In the genomic region with DNA sequence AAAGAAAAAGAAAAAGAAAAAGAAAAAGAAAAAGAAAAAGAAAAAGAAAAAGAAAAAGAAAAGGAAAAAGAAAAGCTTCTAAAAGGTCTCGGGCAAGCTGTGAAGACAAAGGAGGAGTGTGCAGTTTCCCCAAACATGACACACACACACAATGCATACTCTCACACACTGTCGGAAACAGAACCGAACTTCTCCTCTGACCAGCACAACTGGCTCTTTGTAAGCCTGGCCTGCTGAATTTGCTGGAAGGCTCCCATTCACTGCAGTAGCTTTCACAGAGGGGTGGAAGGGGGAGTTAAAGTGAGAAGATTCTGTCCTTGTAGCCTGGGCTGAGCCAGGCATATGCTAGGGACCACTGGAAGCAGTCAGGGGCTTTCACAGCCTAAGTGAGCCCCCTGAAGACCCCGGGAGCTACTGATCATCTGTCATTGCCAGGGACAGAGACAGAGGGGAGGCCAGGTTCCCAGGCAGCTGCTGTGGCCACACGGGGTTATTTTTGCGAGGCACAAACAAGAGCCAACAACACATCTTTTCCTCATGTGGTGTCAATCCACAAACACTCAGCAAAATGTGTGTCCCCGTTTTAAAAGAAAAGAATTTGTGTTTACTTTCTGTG, we compare ENCODE assay signal across 18 mouse cellular contexts. TPM values are rescaled to one million over a fixed set of nuclear protein-coding genes. Genes with fewer than 3 reads are reported as not detected.
A peak's percentile ranks its signal among the peaks of the same experiment; 100 is the strongest.
DNase-seq lines count a peak whose midpoint lies in the region; ATAC-seq lines count a peak whose summit lies in the region.
"Had no signal": no experiment of that assay in that cellular context is flagged by ENCODE, and none has a peak within 500 bp of the region (broad histone marks: within the 10 kb centered on the region; RNA-seq: fewer than 3 reads in every experiment).

No protein-coding gene starts in this region.

- H3K27ac ChIP-seq in hindbrain, embryonic 16.5 days (ENCODE audit: low read depth, low read length): no peak overlapping the region
- no peak overlapping the region for H3K27ac ChIP-seq in neural tube, embryonic 14.5 days (ENCODE audit: low read depth, low read length)
- H3K27ac ChIP-seq in forebrain, embryonic 15.5 days (replicated peaks): no peak overlapping the region
- H3K27ac ChIP-seq: embryonic facial prominence, embryonic 12.5 days; heart, embryonic 10.5 days; liver, embryonic 13.5 days had no signal

- peak; percentile 66 for ATAC-seq in hindbrain, embryonic 16.5 days
- peak; percentile 51 for ATAC-seq in neural tube, embryonic 14.5 days (ENCODE audit: low read depth)
- no peak for ATAC-seq in forebrain, embryonic 15.5 days (replicated peaks)
- ATAC-seq: CD4-positive, CD25-positive, alpha-beta regulatory T cell, adult 4 months had no signal

- H3K4me2 ChIP-seq in hindbrain, embryonic 16.5 days (ENCODE audit: low read length): no peak overlapping the region
- H3K4me2 ChIP-seq in neural tube, embryonic 14.5 days (ENCODE audit: low read depth, low read length): no peak overlapping the region
- H3K4me2 ChIP-seq in forebrain, embryonic 15.5 days (replicated peaks): no peak overlapping the region
- H3K4me2 ChIP-seq: embryonic facial prominence, embryonic 12.5 days; liver, embryonic 13.5 days had no signal

- peak; percentile 14 to 18 for DNase-seq in layer of hippocampus, adult 8-10 months (ENCODE audit: low spot score in 2 of 2)
- DNase-seq in layer of hippocampus, postnatal 36 days: no peak
- peak; percentile 34 to 43 for DNase-seq in right cerebral cortex, postnatal 10 days (ENCODE audit: low spot score in 2 of 2)
- DNase-seq in right cerebral cortex, adult 18-20 months: no peak
- DNase-seq in adrenal gland, adult 8-10 months: no peak
- DNase-seq: cerebellum, adult 18-20 months; gastrocnemius, postnatal 10 days; kidney, adult 11 months; liver, embryonic 13.5 days; spleen, adult 18-20 months; thymus, postnatal 4 days had no signal

- no peaks in the 10 kb centered on the region for H3K9me3 ChIP-seq in hindbrain, embryonic 16.5 days (ENCODE audit: control insufficient read depth, low read length)
- H3K9me3 ChIP-seq in neural tube, embryonic 14.5 days (ENCODE audit: control insufficient read depth, low read length): no peaks in the 10 kb centered on the region
- no peaks in the 10 kb centered on the region for H3K9me3 ChIP-seq in forebrain, embryonic 15.5 days
- H3K9me3 ChIP-seq: embryonic facial prominence, embryonic 12.5 days; heart, embryonic 10.5 days; liver, embryonic 13.5 days had no signal

- no peak overlapping the region for H3K9ac ChIP-seq in hindbrain, embryonic 16.5 days (ENCODE audit: low read depth, low read length)
- no peak overlapping the region for H3K9ac ChIP-seq in neural tube, embryonic 14.5 days (replicated peaks; ENCODE audit: low read depth, low read length)
- no peak overlapping the region for H3K9ac ChIP-seq in forebrain, embryonic 15.5 days (replicated peaks)
- H3K9ac ChIP-seq: embryonic facial prominence, embryonic 12.5 days; liver, embryonic 13.5 days had no signal

- H3K4me3 ChIP-seq in hindbrain, embryonic 16.5 days (ENCODE audit: low read length): no peak overlapping the region
- H3K4me3 ChIP-seq in neural tube, embryonic 14.5 days (ENCODE audit: low read depth, low read length): no peak overlapping the region
- H3K4me3 ChIP-seq in forebrain, embryonic 15.5 days: no peak overlapping the region
- H3K4me3 ChIP-seq: embryonic facial prominence, embryonic 12.5 days; heart, embryonic 10.5 days; liver, embryonic 13.5 days; megakaryocyte, embryonic 14.5 days had no signal

- WGBS in hindbrain, embryonic 16.5 days: 36% methylated on average over 7 of the region's 7 CpGs
- WGBS in neural tube, embryonic 14.5 days: 48% methylated on average over 7 of the region's 7 CpGs
- whole genome bisulfite sequencing in forebrain, embryonic 15.5 days: 45% methylated on average over 7 of the region's 7 CpGs

- no peaks in the 10 kb centered on the region for H3K27me3 ChIP-seq in hindbrain, embryonic 16.5 days (replicated peaks; ENCODE audit: control insufficient read depth, insufficient read depth, low read length)
- no peaks in the 10 kb centered on the region for H3K27me3 ChIP-seq in neural tube, embryonic 14.5 days (ENCODE audit: control insufficient read depth, insufficient read depth, low read length)
- no peaks in the 10 kb centered on the region for H3K27me3 ChIP-seq in forebrain, embryonic 15.5 days
- H3K27me3 ChIP-seq: liver, embryonic 13.5 days; megakaryocyte, embryonic 14.5 days had no signal

- H3K4me1 ChIP-seq in hindbrain, embryonic 16.5 days (ENCODE audit: control insufficient read depth, insufficient read depth, low read depth, low read length): peaks cover 10% of the 10 kb centered on the region
- no peaks in the 10 kb centered on the region; the same call in 1 of the 2 replicates for H3K4me1 ChIP-seq in neural tube, embryonic 14.5 days (ENCODE audit: control insufficient read depth, insufficient read depth, low read length)
- peaks cover 23% of the 10 kb centered on the region for H3K4me1 ChIP-seq in forebrain, embryonic 15.5 days
- H3K4me1 ChIP-seq: liver, embryonic 13.5 days; megakaryocyte, embryonic 14.5 days had no signal

- no peaks in the 10 kb centered on the region for H3K36me3 ChIP-seq in hindbrain, embryonic 16.5 days (ENCODE audit: control insufficient read depth, insufficient read depth, low read length)
- no peaks in the 10 kb centered on the region for H3K36me3 ChIP-seq in neural tube, embryonic 14.5 days (ENCODE audit: control insufficient read depth, insufficient read depth, low read length)
- no peaks in the 10 kb centered on the region for H3K36me3 ChIP-seq in forebrain, embryonic 15.5 days
- H3K36me3 ChIP-seq: embryonic facial prominence, embryonic 12.5 days; heart, embryonic 10.5 days; liver, embryonic 13.5 days had no signal

RNA-seq across cellular contexts. Expression of gene Peli2, which starts 33.8 kb away (rescaled TPM):
- 10 to 100 TPM; 24.2 to 36.6 (median 30.0) TPM for total RNA-seq in layer of hippocampus, adult 8-10 months (2022)
- total RNA-seq in layer of hippocampus, postnatal 36 days (2021): 10 to 100 TPM; 15.4 to 27.4 TPM
- polyA plus RNA-seq in hindbrain, embryonic 16.5 days (2015; fragmentation: Nextera tagmentation; extraction: Ambion mirVana): 8.0 and 8.7 TPM in 2 replicates
- 7.5 and 13.3 TPM in 2 replicates for polyA plus RNA-seq in neural tube, embryonic 14.5 days (2014; fragmentation: Nextera tagmentation; extraction: Ambion mirVana)
- 10.1 and 11.6 TPM in 2 replicates for polyA plus RNA-seq in forebrain, embryonic 15.5 days (2015; fragmentation: Nextera tagmentation; extraction: Ambion mirVana)
- 10 to 100 TPM; 20.4 to 37.6 (median 28.8) TPM for total RNA-seq in adrenal gland, adult 8-10 months (2022)

Comparison
In these comparisons a context has a peak if more than half of its experiments do, and no peak if none do; other contexts are left out.
1. DNase-seq: peak in layer of hippocampus, adult 8-10 months (2 of 2) and right cerebral cortex, postnatal 10 days (2 of 2); none in layer of hippocampus, postnatal 36 days (0 of 2), right cerebral cortex, adult 18-20 months (single experiment) and adrenal gland, adult 8-10 months (single experiment).